Mouse (Mus musculus): ENCODE data around the gene Tia1.
A peak's percentile ranks its signal among the peaks of the same experiment; 100 is the strongest.

- TF ChIP-seq POLR2A (IDR thresholded peaks at IDR 0.05; ENCODE audit: borderline replicate concordance, insufficient read depth, low read length) (no peak), CTCF (IDR thresholded peaks at IDR 0.05; ENCODE audit: borderline replicate concordance, insufficient read depth, low read depth, low read length) (peak; percentile 48; the same call in 1 of the 2 replicates)
Observed at GRCm38 (mm10) chr6:86437711-86438110, 33.7 kb downstream of the Tia1 start.

Measured in cerebellum, adult 2 months (tissue).